Mouse (Mus musculus) cortical plate, adult 2 months (tissue): ENCODE results near the gene Slc45a2. TPM values are rescaled to one million over a fixed set of nuclear protein-coding genes. Genes with fewer than 3 reads are reported as not detected.
"Not testable (repeated sequence)": the region's sequence is repeated elsewhere in the genome, so short reads cannot be mapped to it uniquely, and the experiment has no call there.

Source experiments
- H3K27ac ChIP-seq: fragments of 200-500 bp; 2 replicates; pipeline ENCODE4 v1.5.1; 2012; ENCODE audit warnings: low read length, control low read depth, inconsistent platforms; ENCODE audit not compliant: insufficient read depth
- H3K4me1 ChIP-seq: fragments of 200-500 bp; 2 replicates; pipeline ENCODE4 v1.6.1; 2011; ENCODE audit warnings: low read length; ENCODE audit not compliant: control insufficient read depth, insufficient read depth
- H3K4me3 ChIP-seq: fragments of 200-500 bp; 2 replicates; pipeline ENCODE4 v1.5.1; 2011; ENCODE audit warnings: mild to moderate bottlenecking, low read length, control low read depth; ENCODE audit not compliant: insufficient read depth
- CTCF ChIP-seq: fragments of 200-500 bp; IDR thresholded peaks from 2 replicates; pipeline ENCODE4 v1.5.1; 2011; ENCODE audit warnings: mild to moderate bottlenecking, control low read depth, low read length; ENCODE audit not compliant: insufficient read depth; ENCODE audit errors: extremely low read depth
- POLR2A ChIP-seq: fragments of 200-500 bp; IDR thresholded peaks from 2 replicates; pipeline ENCODE4 v1.6.1; 2011; ENCODE audit warnings: mild to moderate bottlenecking, low read length, control low read depth; ENCODE audit not compliant: insufficient read depth; ENCODE audit errors: extremely low read depth
- polyA plus RNA-seq: library from polyadenylated mRNA; depleted of rRNA; stranded (reverse); fragments of >200 nt; gene quantifications from 2 replicates; pipeline ENCODE4 v1.2.3, GENCODE M21; 2012

The Slc45a2 gene
- polyA plus RNA-seq, 1 experiment, result 0.04 TPM

GRCm38 (mm10) chr15:10969439-10969838 is 31.1 kb upstream of the Slc45a2 start:
- Histone ChIP-seq H3K27ac (no peak overlapping the region), H3K4me3 (no peak overlapping the region), H3K4me1 (peaks cover 1% of the 10 kb centered on the region; the same call in 1 of the 2 replicates)
- TF ChIP-seq POLR2A, result no peak
- TF ChIP-seq CTCF, result no peak

DNA sequence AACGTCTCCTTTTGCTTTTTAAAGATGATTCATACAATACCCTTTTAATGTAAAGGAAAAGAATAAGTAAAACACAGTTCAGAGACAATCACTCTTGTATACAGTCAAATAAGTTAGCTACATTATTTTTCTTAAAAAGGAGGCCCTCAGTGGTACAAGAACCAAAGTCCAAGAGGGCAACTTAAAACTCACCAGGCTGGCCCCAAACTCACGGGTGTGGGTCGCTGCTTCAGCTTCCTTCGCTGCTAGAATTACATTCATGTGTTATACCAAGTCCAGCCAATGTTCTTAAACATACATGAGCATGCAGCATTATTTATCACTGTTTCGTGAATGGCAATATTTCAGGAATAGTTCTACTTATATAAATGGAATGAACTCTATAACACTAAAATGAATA is 29.7 kb upstream of the Slc45a2 start:
- no peak overlapping the region for H3K27ac ChIP-seq
- H3K4me3 ChIP-seq, result no peak overlapping the region
- TF ChIP-seq POLR2A, result no peak
- no peak for TF ChIP-seq CTCF
- peaks cover 1% of the 10 kb centered on the region; the same call in 1 of the 2 replicates for H3K4me1 ChIP-seq

DNA sequence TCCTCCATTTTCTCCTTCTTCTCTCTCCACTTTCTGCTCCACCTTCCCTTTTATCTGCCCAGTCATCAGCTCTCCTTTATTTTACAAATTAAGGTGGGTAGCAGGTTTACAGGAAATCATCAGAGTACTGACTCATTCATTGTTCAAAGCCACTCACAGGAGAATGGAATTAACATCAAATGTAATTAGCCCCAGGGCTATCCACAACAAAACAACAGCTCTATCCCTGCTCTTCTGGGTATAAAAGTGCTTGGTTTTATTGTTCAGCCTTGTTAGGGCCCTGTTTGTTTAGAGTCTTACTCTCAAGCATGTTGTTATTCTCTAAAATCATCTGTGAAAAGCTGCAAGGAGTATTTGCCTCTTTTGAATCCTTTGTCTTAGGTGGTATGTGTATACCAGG is 23.4 kb upstream of the Slc45a2 start:
- Histone ChIP-seq H3K4me1 (no peaks in the 10 kb centered on the region), H3K27ac (no peak overlapping the region), H3K4me3 (no peak overlapping the region)
- TF ChIP-seq POLR2A (no peak), CTCF (no peak)

- TF ChIP-seq POLR2A (no peak), CTCF (no peak)
- Histone ChIP-seq H3K4me3 (no peak overlapping the region; the same call in 1 of the 2 replicates), H3K4me1 (peaks cover 2% of the 10 kb centered on the region; the same call in 1 of the 2 replicates), H3K27ac (no peak overlapping the region)
Observed at GRCm38 (mm10) chr15:10980712-10981111, 19.8 kb upstream of the Slc45a2 start.

GRCm38 (mm10) chr15:10981377-10982063 is 19.0 kb upstream of the Slc45a2 start, which contains the start of gene Amacr:
Amacr (plus strand) TSS chr15:10981756.
- TF ChIP-seq POLR2A (peak; percentile 85), CTCF (peak; percentile 39; the same call in 1 of the 2 replicates)
- peak within 1 kb of the TSS; percentile 55 for H3K4me3 ChIP-seq
- peaks cover 2% of the 10 kb centered on the region; the same call in 1 of the 2 replicates for H3K4me1 ChIP-seq

GRCm38 (mm10) chr15:10982064-10982435 is 18.5 kb upstream of the Slc45a2 start:
- peak overlapping the region; percentile 98 for H3K27ac ChIP-seq
- H3K4me1 ChIP-seq, result peaks cover 3% of the 10 kb centered on the region; the same call in 1 of the 2 replicates
- H3K4me3 ChIP-seq, result peak overlapping the region; percentile 55
- no peak for TF ChIP-seq CTCF
- TF ChIP-seq POLR2A, result no peak

More at GRCm38 (mm10) chr15:10981377-10982063, 19.0 kb upstream of the Slc45a2 start, which contains the start of gene Amacr:
- peak within 1 kb of the TSS; percentile 98 for H3K27ac ChIP-seq

GRCm38 (mm10) chr15:10985756-10986155 is 14.8 kb upstream of the Slc45a2 start:
- no peak overlapping the region for H3K4me3 ChIP-seq
- peaks cover 3% of the 10 kb centered on the region; the same call in 1 of the 2 replicates for H3K4me1 ChIP-seq
- TF ChIP-seq POLR2A (no peak), CTCF (no peak)
- no peak overlapping the region for H3K27ac ChIP-seq

DNA sequence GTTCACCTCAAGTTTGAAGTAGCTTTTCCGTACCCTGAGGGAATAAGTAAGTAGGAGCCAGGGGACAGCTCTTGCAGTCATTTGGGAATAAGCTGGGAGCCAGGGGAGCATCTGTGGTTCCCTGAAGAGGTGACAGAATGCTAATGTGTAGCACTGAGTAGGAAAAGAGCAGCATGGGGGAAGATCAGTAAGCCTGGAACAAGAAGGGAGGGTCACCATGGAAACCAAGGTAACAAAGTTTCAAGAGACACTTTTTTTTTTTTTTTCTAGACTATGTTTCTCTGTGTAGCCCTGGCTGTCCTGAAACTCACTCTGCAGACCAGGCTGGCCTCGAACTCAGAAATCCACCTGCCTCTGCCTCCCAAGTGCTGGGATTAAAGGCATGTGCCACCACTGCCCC is 14.0 kb upstream of the Slc45a2 start:
- not testable (repeated sequence) for H3K4me1 ChIP-seq, H3K4me3 ChIP-seq, H3K27ac ChIP-seq

DNA sequence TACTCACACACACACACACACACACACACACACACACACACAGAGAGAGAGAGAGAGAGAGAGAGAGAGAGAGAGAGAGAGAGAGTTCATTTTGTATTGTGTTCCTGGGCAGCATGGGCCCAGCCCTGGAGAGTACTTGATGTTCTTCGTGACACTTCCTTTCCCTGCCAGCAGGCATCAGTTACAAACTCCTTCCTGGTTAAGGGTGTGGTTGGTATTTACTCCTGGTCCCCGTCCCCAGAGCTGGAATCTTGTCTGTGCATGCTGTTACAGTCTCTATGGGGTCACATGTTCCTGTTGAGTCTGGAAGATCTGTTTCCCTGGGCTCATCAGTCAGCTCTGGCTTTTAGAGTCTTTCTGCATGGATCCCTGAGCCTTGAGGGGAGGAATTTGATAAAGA is 10.1 kb upstream of the Slc45a2 start:
- no peak overlapping the region for H3K4me3 ChIP-seq
- no peak overlapping the region for H3K27ac ChIP-seq
- TF ChIP-seq CTCF (no peak), POLR2A (no peak)
- peaks cover 1% of the 10 kb centered on the region; the same call in 1 of the 2 replicates for H3K4me1 ChIP-seq

DNA sequence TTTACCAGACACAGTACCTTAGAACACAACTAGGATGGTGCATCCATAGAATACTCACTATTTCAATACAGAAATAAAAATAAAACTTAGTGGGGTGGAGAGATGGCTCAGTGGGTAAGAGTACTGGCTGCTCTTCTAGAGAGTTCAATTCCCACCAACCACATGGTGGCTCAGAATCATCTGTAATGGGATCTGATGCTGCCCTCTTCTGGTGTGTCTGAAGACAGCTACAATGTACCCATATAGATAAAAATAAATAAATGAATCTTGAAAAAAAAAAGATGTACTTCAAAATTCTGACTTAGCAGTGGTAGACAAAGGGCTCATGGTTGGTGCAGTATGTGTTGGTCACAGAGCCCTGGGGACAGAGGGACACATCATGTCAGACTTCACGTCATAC is 9.0 kb upstream of the Slc45a2 start:
- no peak for TF ChIP-seq POLR2A
- TF ChIP-seq CTCF, result peak; percentile 2; the same call in 1 of the 2 replicates
- Histone ChIP-seq H3K4me3 (no peak overlapping the region), H3K27ac (no peak overlapping the region), H3K4me1 (peaks cover 1% of the 10 kb centered on the region; the same call in 1 of the 2 replicates)
